Mouse (Mus musculus) ES-E14 (cell line): Measurements from ENCODE around the gene Cd200r3. TPM values are rescaled to one million over a fixed set of nuclear protein-coding genes. Genes with fewer than 3 reads are reported as not detected.

Experiments
- DNase-seq: peaks from one replicate; pipeline ENCODE4 v3.0.0-alpha.2; 2013; ENCODE audit warnings: low read depth, low spot score
- H3K27ac ChIP-seq: 2 replicates; pipeline ENCODE4 v1.5.1; 2012; ENCODE audit warnings: low read depth, mild to moderate bottlenecking, low read length, moderate library complexity, mixed read lengths; ENCODE audit not compliant: poor library complexity, insufficient read depth, severe bottlenecking
- H3K36me3 ChIP-seq: 2 replicates; pipeline ENCODE4 v1.6.1; 2012; ENCODE audit warnings: mild to moderate bottlenecking, low read length, moderate library complexity, mixed read lengths; ENCODE audit not compliant: control insufficient read depth, poor library complexity, insufficient read depth, severe bottlenecking
- H3K4me1 ChIP-seq, 2 experiments: fragments of 150-350 bp in 1 of 2; sonication (generic) in 1 of 2; 2 replicates each; pipeline ENCODE4 v1.6.1; 2012; ENCODE audit warnings: low read length in 2 of 2, mild to moderate bottlenecking in 1 of 2, mixed read lengths in 1 of 2; ENCODE audit not compliant: control insufficient read depth in 2 of 2, insufficient read depth in 2 of 2, poor library complexity in 1 of 2
- H3K4me3 ChIP-seq, 2 experiments: fragments of 150-350 bp in 1 of 2; sonication (generic) in 1 of 2; 2 replicates each; pipeline ENCODE4 v1.5.1; 2012; ENCODE audit warnings: low read length in 2 of 2, low read depth in 1 of 2, mild to moderate bottlenecking in 1 of 2, mixed read lengths in 1 of 2; ENCODE audit not compliant: insufficient read depth in 1 of 2, poor library complexity in 1 of 2, severe bottlenecking in 1 of 2
- H3K9ac ChIP-seq: 2 replicates; pipeline ENCODE4 v1.6.1; 2012; ENCODE audit warnings: low read depth, mild to moderate bottlenecking, low read length, mixed read lengths; ENCODE audit not compliant: poor library complexity, insufficient read depth, severe bottlenecking
- H3K9me3 ChIP-seq: fragments of 150-350 bp; sonication (generic); 2 replicates; pipeline ENCODE4 v1.6.1; 2012; ENCODE audit warnings: low read depth, mild to moderate bottlenecking, low read length; ENCODE audit not compliant: control insufficient read depth, insufficient read depth
- CHD2 ChIP-seq: IDR thresholded peaks from 2 replicates; pipeline ENCODE4 v1.6.1; 2014; ENCODE audit warnings: mild to moderate bottlenecking, low read depth, low read length, inconsistent platforms
- HCFC1 ChIP-seq: IDR thresholded peaks from 2 replicates; pipeline ENCODE4 v1.6.1; 2012; ENCODE audit warnings: low read length, inconsistent platforms, borderline replicate concordance; ENCODE audit not compliant: insufficient read depth
- MAFK ChIP-seq: IDR thresholded peaks from 2 replicates; pipeline ENCODE4 v1.6.1; 2014; ENCODE audit warnings: mild to moderate bottlenecking, low read depth, low read length, inconsistent platforms; ENCODE audit not compliant: insufficient read depth
- ZC3H11A ChIP-seq: IDR thresholded peaks from 2 replicates; pipeline ENCODE4 v1.6.1; 2012; ENCODE audit warnings: low read depth, mild to moderate bottlenecking, inconsistent platforms, low read length, borderline replicate concordance
- ZNF384 ChIP-seq: IDR thresholded peaks from 2 replicates; pipeline ENCODE4 v1.6.1; 2012; ENCODE audit warnings: low read depth, low read length, inconsistent platforms
- in situ Hi-C, 2 experiments: fragments of 600-800 bp; cut with MboI; formaldehyde crosslinking; loops; one replicate each; pipeline ENCODE4 v1.15.1; 2025; ENCODE audit warnings: low sequenced_read_pairs in 2 of 2, inconsistent platforms in 1 of 2; ENCODE audit not compliant: unreplicated experiment in 2 of 2
- total RNA-seq: library from RNA; depleted of rRNA; stranded (reverse); fragments of 300-350 nt; gene quantifications from 2 replicates; pipeline ENCODE4 v1.2.3, GENCODE M21; 2012

Cd200r3 gene
- total RNA-seq, 1 experiment, result not detected

DNA sequence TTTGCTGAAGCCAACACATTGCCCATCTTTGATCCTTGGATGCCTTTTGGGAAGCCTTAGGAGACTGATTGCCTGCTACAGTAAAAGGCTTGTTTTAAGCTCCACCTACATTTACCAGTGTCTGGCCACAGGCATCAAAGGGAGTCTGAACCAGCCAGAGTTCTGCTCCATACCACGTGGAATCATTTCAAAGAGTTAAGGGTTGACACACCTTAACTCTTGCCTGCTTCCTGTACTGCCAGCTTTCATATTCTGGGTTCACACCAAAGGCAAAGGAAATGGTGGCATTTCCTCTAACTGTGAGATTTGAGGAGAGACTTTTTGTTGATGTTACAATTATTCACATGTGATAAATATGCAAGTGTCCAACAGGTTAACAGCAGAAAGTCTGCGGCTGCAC is 63.5 kb downstream of the Cd200r3 start:
- H3K4me3 ChIP-seq, result no peak overlapping the region
- H3K36me3 ChIP-seq, result no peaks in the 10 kb centered on the region
- H3K9me3 ChIP-seq, result no peaks in the 10 kb centered on the region
- H3K9ac ChIP-seq, result no peak overlapping the region
- DNase-seq, result no peak
- no peak overlapping the region for H3K27ac ChIP-seq
- in situ Hi-C loops, result no loop called here
- TF ChIP-seq ZC3H11A (no peak), HCFC1 (no peak), ZNF384 (no peak), CHD2 (no peak), MAFK (no peak)
- H3K4me1 ChIP-seq, result no peaks in the 10 kb centered on the region

DNA sequence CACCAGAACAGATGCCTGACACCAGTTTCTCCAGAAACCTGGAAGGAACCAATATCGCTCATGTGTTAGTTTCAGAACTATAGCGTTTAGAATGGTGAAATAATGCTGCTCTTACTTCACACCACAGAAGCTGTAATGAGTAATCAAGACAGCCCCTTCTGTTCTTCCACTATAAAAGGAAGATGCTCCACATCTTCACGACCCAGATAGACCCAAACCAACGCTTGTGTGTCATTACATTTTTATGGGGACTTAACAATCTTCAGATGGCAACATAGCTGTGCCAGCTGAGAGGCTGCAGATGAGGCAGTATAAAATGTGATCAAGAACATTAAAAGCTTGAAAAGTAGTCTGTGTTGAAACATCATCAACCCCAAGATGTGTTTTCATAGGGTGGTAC is 64.3 kb downstream of the Cd200r3 start:
- in situ Hi-C loops, result no loop called here
- Histone ChIP-seq H3K4me3 (no peak overlapping the region), H3K9ac (no peak overlapping the region), H3K27ac (no peak overlapping the region), H3K4me1 (no peaks in the 10 kb centered on the region), H3K36me3 (no peaks in the 10 kb centered on the region), H3K9me3 (no peaks in the 10 kb centered on the region)
- no peak for DNase-seq
- TF ChIP-seq CHD2 (no peak), HCFC1 (no peak), ZC3H11A (no peak), MAFK (no peak), ZNF384 (no peak)

DNA sequence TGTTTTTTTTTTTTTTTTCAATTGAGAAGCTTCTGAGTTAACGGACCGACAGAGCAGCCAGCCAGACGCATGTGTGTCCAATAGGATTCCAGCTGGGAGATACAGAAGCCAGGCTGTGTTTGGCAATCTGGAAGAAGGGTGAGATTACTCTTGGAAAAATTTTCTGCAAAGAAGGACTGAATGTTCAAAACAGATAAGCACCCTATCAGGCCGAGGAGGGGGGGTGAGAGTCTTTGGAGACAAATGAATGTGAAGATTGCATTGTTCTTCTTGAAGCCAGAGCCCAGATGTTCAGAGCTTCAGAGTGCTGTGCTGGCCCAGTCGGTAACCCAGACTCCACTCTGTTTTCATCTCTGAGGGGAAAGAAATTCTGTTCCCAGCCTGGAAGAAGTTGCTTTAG is 66.2 kb downstream of the Cd200r3 start:
- no peak overlapping the region for H3K9ac ChIP-seq
- no peak overlapping the region for H3K4me3 ChIP-seq
- TF ChIP-seq HCFC1, result no peak
- no peak for TF ChIP-seq CHD2
- TF ChIP-seq ZNF384, result no peak
- no peak for TF ChIP-seq MAFK
- TF ChIP-seq ZC3H11A, result no peak
- no peak for DNase-seq
- no peaks in the 10 kb centered on the region for H3K9me3 ChIP-seq
- in situ Hi-C loops, result no loop called here
- H3K36me3 ChIP-seq, result no peaks in the 10 kb centered on the region
- no peak overlapping the region for H3K27ac ChIP-seq
- no peaks in the 10 kb centered on the region for H3K4me1 ChIP-seq

DNA sequence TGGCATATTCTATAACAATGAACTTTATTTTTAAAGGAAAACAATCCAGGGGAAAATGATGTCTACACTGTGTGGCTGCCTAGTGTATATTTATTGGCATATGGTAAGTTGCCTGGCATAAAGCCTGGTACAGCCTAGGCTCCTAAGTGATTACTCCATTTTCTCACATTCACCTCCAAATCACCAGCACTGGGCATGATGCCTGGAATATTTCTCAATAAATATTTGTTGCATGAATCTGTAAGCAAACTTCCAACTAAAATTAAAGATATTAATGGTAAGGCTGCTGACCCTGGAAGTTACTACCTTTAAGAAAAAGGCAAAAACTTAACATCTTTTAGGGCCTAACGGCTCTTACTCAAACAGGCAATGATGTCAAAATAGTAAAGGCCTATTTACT is 72.1 kb downstream of the Cd200r3 start:
- Histone ChIP-seq H3K27ac (no peak overlapping the region), H3K36me3 (no peaks in the 10 kb centered on the region), H3K4me3 (no peak overlapping the region), H3K9ac (no peak overlapping the region), H3K9me3 (no peaks in the 10 kb centered on the region), H3K4me1 (no peaks in the 10 kb centered on the region)
- TF ChIP-seq MAFK, result no peak
- TF ChIP-seq HCFC1, result no peak
- no peak for TF ChIP-seq CHD2
- TF ChIP-seq ZC3H11A, result no peak
- no peak for TF ChIP-seq ZNF384
- in situ Hi-C loops, result no loop called here
- DNase-seq, result no peak

DNA sequence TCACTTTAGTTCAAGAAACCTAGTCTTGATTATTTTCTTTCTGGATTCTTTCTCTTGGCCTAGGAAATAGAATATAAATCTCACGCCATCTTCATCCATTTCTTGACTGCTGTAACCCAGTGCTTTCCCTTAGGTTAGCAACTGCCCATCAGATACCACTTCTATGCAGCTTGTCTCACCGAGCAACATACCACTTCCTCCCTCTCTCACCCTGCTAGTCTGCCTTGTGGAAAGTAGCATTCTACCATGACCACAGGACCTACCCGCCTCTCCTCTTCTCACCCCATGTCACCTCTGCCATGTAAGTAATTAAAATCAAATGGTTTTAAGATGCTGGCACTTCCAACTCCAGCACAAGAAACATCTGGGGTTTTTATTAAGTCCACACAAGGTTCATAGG is 73.0 kb downstream of the Cd200r3 start:
- TF ChIP-seq HCFC1, result no peak
- no peak for TF ChIP-seq ZC3H11A
- no peak for TF ChIP-seq MAFK
- no peak for TF ChIP-seq ZNF384
- no peak for TF ChIP-seq CHD2
- Histone ChIP-seq H3K9me3 (no peaks in the 10 kb centered on the region), H3K4me1 (no peaks in the 10 kb centered on the region), H3K36me3 (no peaks in the 10 kb centered on the region), H3K27ac (no peak overlapping the region), H3K9ac (no peak overlapping the region), H3K4me3 (no peak overlapping the region)
- no peak for DNase-seq
- in situ Hi-C loops, result no loop called here
